Mouse (Mus musculus): ENCODE measurements at regions not wholly inside any gene's neighbourhood (a gene's known extent, or its start where the extent isn't known, plus 50 kb on each side); places are given as distances from the start of the nearest gene placed in this dataset.
"Not testable (repeated sequence)": the region's sequence is repeated elsewhere in the genome, so short reads cannot be mapped to it uniquely, and the experiment has no call there.

DNA sequence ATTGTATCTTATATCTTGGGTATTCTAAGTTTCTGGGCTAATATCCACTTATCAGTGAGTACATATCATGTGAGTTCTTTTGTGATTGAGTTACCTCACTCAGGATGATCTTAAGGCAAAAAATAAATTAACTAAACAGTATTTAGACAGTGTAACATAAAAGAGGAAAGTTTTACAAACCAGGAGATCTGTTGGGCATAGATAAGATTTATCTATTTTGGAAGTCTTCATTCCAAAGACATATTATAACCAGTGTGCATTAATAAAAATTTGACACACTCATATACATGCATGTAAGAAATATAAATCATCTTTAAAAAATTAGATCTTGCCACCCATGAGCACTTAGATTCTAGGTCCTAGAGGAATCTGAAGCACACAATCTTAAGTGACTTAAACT lies 343.9 kb upstream of the Fam174a start:
- no peak for DNase-seq (ENCODE audit: low spot score in 2 of 2)

DNA sequence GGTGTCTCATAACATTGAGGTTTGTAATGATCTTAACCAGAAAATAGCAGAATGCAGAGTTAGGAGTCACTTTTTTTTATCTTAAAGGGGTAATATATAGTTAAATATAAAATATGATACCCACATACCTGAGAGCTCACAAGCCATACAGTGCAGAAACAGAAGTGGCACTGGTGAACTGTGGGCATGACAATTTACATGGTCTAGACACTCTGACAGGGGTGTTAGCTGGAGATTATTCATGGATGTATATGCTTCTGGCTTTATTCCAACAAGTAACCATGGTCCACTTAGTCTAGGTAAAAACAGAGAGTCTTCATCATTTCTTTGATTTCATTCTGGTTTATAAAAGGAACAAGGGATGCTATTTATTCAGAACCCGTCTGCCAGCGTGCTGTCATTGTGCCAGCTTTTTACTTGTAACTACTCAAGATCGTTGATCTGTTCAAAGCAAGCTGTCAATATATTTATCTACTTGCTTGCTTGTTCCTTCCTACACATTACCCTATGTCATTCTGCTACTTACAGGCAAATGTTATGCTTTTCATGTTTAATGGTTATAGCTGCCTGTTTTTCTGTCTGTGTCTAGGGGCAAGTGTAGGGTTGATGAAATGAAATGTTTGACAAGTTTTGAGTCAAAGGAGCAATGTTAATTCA lies 343.2 kb upstream of the Fam174a start:
- DNase-seq (ENCODE audit: low spot score in 2 of 2) = no peak

DNA sequence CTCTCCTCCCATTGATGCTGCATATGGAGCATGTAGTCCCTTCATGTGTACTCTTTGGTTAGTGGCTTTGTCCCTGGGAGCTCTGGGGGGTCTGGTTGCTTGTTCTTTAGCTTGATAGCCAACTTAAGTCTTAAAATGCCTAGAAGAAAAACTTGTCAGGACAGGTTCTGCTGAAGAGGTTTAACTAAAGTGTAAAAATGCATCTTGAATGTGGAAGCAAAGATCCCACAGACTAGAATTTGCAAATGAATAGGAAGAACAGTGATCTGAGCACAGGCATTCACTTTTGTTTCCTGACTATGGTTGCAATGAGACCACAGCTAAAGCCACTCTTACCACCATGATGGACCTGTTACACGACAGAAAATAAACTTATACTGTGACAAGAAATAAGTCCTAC lies 320.1 kb upstream of the Fam174a start:
- no peak for DNase-seq (ENCODE audit: low spot score in 2 of 2)

DNA sequence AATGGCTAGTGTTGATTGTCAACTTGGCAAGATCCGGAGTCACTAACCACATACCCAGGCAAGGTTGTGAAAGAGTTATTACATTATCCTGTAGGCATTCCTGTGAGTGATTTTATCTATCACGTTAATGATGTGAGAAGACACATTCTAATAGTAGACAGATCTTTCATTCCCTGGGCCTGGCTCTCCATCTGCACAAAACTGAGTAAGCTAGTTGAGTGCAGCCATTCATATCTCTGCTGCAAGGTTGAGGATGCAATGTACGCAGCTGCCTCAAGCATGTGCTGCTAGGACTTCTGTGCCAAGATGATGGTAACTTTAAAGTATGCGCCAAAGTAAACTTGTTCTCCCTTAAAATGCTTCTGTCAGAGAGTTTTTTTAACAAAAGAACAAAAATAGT lies 309.5 kb upstream of the Fam174a start:
- no peak for DNase-seq (ENCODE audit: low spot score in 2 of 2)

DNA sequence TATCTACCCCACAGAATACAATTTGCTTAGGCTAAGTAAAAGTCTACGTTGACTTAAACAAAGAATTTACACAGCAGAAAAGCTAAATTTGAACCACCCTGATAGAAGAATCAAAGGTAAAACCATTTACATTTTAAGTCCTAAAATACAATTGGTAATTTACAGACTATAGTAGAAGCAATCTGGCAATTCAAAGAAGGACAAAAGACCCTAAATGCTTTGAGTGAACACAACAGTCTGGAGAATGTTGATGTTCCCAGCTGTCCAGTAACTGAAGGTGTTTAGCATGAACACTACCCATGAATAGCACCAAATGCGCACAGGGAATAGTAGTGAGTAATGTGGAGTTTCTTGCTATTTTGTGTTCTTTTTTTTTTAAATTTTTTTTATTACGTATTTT lies 282.8 kb upstream of the Fam174a start:
- no peak for DNase-seq (ENCODE audit: low spot score in 2 of 2)

DNA sequence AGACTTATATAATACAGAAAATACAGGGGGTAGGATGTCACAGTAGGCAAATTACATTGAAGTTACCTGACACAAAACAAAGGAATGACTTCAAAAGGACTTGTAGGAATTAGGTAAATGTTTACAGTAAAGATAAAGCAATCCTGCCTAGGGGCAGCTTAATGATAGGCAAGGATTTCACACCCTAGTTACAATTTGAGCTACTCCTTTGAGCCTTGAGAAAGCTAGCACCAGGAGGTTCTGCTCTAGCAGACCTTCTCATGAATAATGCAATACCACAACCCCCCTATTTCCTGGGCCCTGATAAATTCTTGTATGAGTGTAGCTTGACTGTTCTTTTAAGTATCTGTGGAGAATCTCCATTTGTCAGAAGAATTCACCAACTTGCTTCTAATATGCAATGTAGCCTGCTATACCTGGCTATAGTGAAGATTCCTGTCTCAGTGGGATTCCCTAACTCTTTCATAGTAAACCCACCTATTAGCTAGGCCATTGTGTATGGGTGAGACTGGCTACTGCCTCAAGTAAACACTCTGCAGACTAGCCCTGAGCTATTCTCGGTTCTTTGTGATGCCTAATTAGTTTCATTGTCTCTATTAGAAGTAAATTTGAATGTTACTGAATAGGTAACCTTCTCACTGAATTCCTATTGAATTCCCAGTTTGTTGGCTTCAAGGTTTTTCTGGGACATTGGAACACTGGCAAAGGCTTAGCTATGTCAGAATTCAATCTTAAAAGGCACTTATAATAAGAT lies 279.6 kb upstream of the Fam174a start:
- not testable (repeated sequence) for DNase-seq (ENCODE audit: low spot score in 2 of 2)

DNA sequence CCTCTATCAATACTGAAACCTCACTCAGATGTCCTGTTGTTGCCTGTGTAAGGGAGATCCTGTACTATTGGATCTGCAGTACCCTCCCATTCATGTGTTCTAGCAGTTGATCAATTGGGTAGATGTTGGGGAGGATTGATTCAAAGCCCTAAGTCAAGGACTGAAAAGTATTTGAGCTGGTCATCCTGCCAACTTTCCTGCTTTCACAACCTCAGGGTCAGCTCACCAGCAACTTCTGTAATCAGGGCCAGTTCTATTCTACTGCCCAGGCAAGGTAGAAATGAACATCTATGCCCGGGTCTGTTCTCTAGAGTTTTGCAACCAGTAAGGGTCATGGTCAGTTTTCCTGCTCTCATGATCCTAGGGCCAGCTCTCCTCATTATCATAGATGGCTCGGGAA lies 275.0 kb upstream of the Fam174a start:
- no peak for DNase-seq (ENCODE audit: low spot score in 2 of 2)

DNA sequence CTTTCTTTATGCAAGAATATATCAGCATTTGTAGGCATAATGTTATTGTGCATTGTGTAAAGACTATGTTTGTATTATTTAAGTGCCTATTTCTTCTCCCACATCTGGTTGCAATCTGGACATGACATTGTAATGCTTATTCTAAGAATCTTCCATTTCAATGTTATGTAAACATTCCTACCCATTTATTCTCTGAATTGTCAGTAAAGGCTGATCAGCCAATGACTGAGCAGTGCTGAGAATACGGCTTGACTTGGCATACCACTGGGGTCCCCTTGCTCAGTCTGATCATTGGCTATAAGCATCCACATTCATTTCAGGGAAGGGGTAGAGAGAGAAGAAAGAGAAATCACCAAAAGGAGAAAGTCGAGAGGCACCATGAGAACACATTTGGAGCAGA lies 273.1 kb upstream of the Fam174a start:
- no peak for DNase-seq (ENCODE audit: low spot score in 2 of 2)

DNA sequence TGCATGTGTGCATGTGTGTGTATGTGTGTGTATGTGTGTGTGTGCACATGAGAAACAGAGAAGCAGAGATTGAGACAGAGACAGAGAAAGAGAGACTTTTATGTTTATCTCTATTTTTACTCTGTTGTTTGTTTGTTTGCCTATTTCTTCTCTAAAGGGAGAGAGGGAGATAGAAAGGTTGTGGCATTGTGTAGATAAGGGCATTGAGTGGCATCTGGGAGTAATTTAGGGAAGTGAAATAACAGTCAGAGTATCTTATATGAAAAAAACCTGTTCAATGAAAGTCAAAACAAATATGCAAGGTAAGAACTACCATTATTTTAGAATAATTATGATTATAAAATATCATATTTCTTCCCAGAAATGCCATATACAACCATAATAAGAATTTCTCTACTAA lies 270.1 kb upstream of the Fam174a start:
- DNase-seq (ENCODE audit: low spot score in 2 of 2) = no peak

DNA sequence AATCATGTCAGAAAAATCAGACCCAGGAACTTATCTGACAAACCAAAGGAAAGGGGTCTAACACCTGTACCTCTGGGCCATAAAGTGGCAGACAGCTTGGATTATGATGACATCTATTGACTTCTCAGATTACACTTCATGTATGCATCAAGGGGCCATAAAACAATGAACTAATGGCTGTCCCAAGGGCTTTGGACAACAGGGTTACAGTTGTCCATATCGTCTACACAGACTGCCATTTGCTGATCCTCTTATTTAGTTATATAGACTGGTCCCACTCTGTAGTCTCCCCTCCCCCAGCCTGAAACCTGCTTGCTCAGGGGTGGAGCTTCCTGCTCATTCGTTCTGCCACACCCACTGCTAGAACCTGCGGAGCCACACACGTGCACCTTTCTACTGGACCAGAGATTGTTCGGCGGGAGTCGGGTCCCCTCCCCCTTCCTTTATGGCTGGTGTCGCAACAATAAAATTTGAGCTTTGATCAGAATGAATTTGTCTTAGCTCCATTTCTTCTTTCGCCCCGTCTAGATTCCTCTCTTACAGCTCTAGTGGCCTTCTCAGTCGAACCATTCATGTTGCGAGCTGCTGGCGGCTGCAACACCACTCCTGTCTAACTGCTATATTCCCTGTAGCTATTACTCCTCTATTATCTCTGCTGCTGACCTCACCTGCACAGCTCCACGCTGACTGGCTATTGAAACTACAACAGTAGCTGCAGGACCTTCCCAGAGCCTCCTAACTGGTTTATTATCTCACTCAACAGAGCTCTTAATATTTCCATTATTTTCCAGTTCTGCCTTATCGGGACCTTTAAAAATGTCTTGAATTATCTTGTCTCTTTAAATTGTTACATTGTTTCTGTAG lies 248.9 kb upstream of the Fam174a start:
- no peak for DNase-seq (ENCODE audit: low spot score in 2 of 2)

DNA sequence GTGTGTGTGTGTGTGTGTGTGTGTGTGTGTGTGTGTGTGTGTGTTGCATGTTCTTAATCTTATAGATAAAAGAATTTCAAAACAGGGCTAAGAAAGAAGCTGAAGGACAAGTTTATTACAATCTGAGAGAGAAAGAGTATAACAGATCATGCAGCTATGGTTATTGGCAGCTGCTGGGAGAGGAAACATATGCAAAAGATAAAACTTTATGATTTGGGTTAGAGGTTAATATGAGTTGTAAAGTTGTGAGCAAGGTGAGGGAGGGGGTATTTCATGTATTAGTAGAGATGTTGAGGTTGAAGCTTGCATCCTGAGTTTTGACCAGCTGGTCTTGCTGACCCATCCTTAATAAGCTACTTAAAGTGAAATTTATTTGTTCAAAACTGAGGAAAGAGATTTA lies 247.8 kb upstream of the Fam174a start:
- no peak for DNase-seq (ENCODE audit: low spot score in 2 of 2)

DNA sequence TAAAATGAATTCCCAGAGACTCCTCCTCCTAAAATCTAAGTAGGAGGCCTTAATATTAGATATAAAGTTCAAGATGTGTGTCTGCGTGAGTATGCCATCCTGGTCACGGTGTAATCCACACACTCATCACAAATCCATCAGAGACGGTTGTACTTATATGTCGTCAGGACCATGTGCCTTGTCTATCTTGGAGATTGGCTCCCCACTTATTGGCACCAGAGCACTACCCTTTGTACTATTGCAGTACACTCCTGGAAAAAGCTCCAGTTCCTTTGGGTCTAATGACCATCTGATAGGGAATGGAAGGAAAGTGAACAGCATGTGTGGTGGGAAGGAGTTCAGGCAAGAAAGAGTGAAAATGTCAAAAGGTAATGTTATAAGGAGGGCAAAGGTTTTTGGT lies 247.4 kb upstream of the Fam174a start:
- DNase-seq (ENCODE audit: low spot score in 2 of 2) = no peak

DNA sequence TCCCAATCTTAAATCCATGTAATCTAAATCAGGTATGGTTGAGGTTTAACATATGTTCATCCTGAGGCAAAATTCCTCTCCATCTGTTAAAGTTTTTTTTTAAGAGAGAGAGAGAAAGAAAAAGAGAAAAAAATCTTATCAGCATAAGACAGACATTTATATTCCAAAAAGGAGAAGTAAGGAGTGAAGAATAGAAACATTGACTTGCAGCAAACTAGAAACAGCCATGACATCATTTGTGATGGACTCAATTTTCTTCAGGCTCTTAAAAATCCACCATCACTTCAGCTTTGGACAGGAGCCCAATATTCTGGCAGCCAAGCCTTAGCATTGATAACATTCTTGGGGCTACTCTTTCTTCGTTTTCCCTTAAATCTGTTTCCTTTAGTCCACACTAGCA lies 238.3 kb upstream of the Fam174a start:
- DNase-seq (ENCODE audit: low spot score in 2 of 2) = no peak

DNA sequence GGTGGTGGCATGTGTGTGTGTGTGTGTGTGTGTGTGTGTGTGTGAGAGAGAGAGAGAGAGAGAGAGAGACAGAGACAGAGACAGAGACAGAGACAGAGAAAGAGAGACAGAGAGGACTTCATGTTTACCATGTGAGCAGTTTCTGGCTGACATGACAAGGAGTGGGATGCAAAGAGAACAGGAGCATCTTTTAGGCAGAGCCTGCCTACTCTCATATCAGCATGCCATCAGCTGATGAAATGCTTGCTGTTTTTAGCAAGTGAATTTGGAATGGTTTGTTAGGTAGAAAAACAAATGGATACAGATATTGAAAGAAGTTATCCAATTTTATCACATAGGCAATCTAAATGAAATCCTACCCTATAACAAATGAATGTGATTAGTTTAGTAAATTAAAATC lies 203.5 kb upstream of the Fam174a start:
- DNase-seq (ENCODE audit: low spot score in 2 of 2) = no peak

DNA sequence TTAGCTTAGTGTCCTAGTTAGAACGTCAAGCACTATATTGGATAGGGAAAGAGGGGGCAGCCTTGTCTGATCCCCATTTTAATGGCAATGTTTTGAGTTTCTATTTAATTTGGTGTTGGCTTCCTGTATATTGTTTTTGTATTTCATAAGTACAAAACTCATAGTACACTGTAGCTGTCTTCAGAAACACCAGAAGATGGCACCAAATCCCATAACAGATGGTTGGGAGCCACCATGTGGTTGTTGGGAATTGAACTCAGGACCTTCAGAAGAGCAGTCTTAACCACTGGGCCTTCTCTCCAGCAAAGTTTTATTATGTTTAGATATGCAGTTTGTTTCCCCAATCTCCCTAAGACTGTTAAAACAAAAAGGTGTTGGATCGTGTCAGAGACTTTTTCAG lies 199.9 kb upstream of the Fam174a start:
- no peak for DNase-seq (ENCODE audit: low spot score in 2 of 2)

DNA sequence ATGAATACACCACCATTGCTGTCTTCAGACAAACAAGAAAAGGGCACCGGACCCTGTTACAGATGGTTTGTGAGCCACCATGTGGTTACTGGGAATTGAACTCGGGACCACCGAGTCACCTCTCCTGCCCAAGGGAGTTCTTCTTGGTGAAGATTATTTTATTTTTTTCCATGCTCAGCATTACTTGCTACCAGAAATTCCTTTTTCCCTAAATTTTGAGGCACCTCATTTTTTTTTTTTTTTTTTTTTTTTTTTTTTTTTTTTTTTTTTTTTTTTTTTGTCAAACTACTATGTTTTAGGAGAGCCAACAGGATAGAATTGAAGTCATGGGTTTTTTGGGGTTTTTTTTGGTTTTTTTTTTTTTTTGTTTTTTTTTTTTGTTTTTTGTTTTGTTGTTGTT lies 165.9 kb upstream of the Fam174a start:
- no peak for DNase-seq (ENCODE audit: low spot score in 2 of 2)

DNA sequence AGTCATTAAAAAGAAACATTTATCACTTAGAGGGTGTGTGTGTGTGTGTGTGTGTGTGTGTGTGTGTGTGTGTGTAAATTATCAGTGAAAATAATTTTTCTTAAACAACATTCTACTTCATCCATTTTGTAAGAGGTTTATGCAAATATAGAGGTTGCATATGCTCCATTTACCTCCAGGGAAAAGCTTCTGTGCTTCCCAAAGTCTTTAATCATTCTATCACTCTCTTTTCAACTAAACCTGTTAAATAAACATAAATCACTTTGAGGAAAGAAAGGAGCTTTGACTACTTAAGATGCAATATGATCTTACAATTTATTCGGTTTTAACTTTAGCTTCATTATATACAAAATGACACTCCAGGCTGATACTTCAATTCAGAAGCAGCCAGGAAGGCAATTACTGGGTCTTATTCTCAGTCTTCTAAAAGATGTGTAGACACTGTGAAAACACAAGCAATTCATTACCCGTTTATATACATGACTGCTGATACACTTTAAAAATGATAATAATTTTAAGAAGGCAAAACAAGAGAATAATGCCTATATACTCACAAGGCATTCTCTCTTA lies 139.3 kb upstream of the Fam174a start:
- no peak for DNase-seq (ENCODE audit: low spot score in 2 of 2)

DNA sequence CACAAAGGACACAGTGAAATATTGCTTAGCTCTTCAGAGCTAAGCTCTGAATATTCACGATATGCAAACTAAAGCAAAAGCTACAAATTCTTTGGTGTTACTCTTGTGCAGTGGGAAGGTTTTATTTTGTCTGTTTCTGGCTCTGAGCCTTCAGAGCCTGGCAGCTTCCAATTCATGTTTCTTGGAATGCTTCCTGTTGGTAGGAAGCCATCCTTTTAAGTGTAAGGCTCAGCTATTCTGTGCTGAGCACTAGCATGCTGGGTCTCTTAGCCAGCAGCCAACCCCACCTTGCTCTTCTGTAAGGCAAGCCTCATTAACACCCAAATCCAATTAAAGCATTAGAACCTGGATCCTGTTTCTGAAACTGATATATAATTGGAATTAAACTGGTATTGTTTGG lies 94.5 kb upstream of the Fam174a start:
- DNase-seq (ENCODE audit: low spot score in 2 of 2) = peak; percentile 19 to 69

DNA sequence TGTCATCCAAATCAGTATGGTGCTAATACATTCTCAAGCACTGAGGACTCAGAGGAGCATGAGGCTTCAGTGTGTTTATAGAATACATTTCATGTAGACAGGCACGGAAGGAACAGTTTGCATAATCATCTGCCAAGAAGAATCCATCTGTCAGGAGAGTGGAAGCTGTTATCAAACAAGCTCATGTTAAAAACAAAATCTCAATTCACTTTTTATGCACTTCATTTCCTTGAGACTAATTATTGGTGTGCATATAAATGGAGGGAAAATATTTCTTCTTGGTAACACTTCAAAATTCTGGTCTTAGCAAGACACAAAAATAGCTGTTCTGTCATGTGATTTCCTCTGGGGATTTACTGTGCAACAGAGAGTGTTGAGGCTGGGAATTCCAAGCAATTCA lies 90.1 kb upstream of the Fam174a start:
- DNase-seq (ENCODE audit: low spot score in 2 of 2) = peak in 1 of 2 experiments; percentile 9

DNA sequence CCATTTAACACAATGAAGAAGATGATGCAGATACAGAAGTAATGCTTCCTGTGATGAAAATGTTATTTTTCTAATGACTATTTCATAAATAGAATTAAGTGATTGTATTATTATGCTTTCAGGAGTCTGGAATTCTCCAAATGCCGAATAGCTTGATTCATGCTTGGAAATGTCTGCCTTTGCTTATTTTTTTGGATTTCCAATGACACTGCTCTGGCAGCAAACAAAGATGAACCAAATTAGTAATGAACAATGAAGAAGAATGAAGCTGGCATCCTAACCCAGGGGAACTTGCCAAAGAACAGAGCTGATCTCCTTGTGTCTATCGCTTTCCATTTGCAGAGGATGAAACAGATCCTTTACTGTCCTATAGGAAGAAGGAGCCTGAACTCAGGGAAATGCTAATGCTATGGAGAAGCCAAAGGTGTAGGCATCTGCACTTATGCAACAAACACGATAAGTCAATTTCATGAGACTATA lies 71.7 kb upstream of the Fam174a start:
- no peak for DNase-seq (ENCODE audit: low spot score in 2 of 2)
